Mouse (Mus musculus): ENCODE results near the gene Usp33. TPM values are rescaled to one million over a fixed set of nuclear protein-coding genes. Genes with fewer than 3 reads are reported as not detected.

Usp33 gene
- polyA plus RNA-seq, 1 experiment, result 101 TPM

DNA sequence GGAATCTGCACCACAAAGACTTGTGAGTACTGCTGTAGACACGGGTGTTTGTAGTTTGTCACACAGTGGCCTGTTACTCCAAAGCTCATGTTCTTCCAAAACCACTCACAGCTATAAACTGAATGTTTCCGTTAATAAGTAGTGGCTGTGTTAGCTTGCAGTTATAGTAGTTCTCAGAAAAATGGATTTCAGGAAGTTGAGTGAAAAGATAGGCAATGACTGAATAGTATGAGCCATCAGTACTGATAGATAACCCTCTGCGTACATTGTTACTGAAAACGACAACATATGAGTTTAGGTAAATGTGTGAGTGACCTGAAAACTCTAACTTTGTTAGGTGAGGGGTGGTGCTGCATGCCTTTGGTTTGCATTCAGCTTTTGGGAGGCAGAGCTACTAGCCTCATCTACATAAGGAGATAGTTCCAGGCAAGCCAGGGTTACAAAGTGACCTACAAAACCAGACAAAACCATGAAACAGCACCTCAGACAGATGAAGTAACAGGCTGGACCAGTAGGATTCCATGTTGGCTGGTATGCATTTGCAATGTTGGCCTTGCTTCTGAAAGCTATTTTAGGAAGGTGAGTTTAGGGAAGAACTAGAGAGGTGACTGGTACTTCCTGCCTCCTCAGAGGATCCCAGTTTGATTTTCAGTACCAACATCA is 59.8 kb downstream of the Usp33 start:
- Histone ChIP-seq H3K27ac (ENCODE audit: insufficient read depth, low read length) (no peak overlapping the region), H3K27me3 (ENCODE audit: control insufficient read depth, insufficient read depth, low read length) (no peaks in the 10 kb centered on the region), H3K4me1 (ENCODE audit: control insufficient read depth, insufficient read depth, low read length) (peaks cover 16% of the 10 kb centered on the region), H3K4me3 (replicated peaks; ENCODE audit: insufficient read depth, low read depth, low read length) (no peak overlapping the region)
- DNase-seq, result no peak
- TF ChIP-seq POLR2A (IDR thresholded peaks at IDR 0.05; ENCODE audit: borderline replicate concordance, insufficient read depth, low read length) (no peak), CTCF (IDR thresholded peaks at IDR 0.05; ENCODE audit: borderline replicate concordance, insufficient read depth, low read depth, low read length) (no peak)
- WGBS, result 73% methylated on average over 4 of the region's 4 CpGs

DNA sequence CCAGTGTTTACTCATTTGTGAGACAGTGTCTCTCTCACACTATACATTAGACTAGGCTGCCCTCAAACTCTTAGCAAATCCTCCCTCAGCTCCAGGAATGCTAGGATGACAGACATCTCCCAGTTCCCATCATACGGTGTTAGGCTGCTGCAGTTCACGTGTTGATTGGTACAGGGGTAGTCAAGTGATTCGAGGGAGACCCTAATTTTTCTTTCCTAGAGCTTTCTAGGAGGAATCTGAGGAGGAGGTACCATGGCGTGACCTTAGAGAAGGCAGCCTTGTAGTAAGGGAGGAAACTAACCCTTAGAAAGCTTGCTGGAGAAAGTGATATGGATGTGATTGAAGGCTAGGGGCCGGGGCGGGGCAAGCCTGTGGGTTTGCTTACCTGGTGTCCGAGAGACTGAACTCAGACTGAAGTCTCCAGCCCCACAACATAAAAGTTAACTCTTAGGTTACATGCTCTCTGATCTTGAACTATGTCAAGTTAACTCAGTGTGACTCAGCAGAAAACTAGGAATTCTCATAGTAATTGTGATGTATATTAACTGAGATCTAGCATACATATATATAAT is 64.8 kb downstream of the Usp33 start:
- peaks cover 6% of the 10 kb centered on the region; the same call in 1 of the 2 replicates for H3K4me1 ChIP-seq (ENCODE audit: control insufficient read depth, insufficient read depth, low read length)
- TF ChIP-seq POLR2A (IDR thresholded peaks at IDR 0.05; ENCODE audit: borderline replicate concordance, insufficient read depth, low read length) (no peak), CTCF (IDR thresholded peaks at IDR 0.05; ENCODE audit: borderline replicate concordance, insufficient read depth, low read depth, low read length) (no peak)
- H3K27me3 ChIP-seq (ENCODE audit: control insufficient read depth, insufficient read depth, low read length), result no peaks in the 10 kb centered on the region
- no peak for DNase-seq
- 91% methylated on average over 7 of the region's 7 CpGs for WGBS
- no peak overlapping the region for H3K4me3 ChIP-seq (replicated peaks; ENCODE audit: insufficient read depth, low read depth, low read length)
- H3K27ac ChIP-seq (ENCODE audit: insufficient read depth, low read length), result no peak overlapping the region

DNA sequence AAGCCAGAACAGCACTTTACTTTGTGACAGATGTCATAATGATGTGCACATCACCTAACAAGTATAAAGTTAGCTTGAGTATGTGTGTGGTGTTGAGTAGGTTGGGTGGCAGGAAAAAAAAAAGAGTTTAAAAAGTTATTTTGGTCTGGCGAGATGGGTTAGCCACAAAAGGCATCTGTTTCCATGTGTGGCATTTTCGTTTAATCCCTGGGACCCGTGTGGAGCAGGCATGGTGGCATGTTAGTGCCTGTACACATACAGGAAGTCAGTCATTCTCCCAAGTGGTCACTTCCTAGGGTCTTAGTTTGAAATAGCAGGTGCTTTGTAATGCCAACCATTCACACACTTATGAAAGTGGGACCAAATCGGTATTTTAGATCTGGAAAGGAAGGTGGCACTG is 66.1 kb downstream of the Usp33 start:
- Histone ChIP-seq H3K27ac (ENCODE audit: insufficient read depth, low read length) (no peak overlapping the region), H3K4me3 (replicated peaks; ENCODE audit: insufficient read depth, low read depth, low read length) (no peak overlapping the region), H3K27me3 (ENCODE audit: control insufficient read depth, insufficient read depth, low read length) (no peaks in the 10 kb centered on the region), H3K4me1 (ENCODE audit: control insufficient read depth, insufficient read depth, low read length) (0 out of 2 replicates have a peak, but pooled peaks cover 3% of the 10 kb centered on the region)
- WGBS, result 85% methylated on average over 4 of the region's 4 CpGs
- no peak for DNase-seq
- TF ChIP-seq CTCF (IDR thresholded peaks at IDR 0.05; ENCODE audit: borderline replicate concordance, insufficient read depth, low read depth, low read length) (no peak), POLR2A (IDR thresholded peaks at IDR 0.05; ENCODE audit: borderline replicate concordance, insufficient read depth, low read length) (no peak)

DNA sequence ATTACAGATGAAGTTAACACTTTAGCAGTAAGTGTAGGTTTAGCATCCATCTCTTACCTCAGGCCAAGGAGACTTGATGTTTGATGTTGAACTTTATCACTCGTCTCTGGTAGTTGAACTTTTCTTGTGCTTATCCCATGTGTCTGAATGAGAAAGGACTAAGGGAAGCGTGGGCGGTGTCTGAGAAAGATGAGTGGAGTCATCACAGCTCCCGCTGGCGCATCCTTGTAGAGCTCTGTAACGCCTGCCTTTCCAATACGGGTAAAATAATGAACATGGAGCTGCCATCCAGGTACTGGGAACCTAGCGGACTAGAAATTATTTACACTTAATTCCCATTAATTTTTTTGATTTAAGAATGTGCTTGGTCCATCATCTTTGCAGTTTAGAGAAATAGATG is 82.6 kb downstream of the Usp33 start:
- DNase-seq, result no peak
- Histone ChIP-seq H3K27me3 (ENCODE audit: control insufficient read depth, insufficient read depth, low read length) (0 out of 2 replicates have a peak, but pooled peaks cover 1% of the 10 kb centered on the region), H3K4me3 (replicated peaks; ENCODE audit: insufficient read depth, low read depth, low read length) (no peak overlapping the region), H3K4me1 (ENCODE audit: control insufficient read depth, insufficient read depth, low read length) (no peaks in the 10 kb centered on the region), H3K27ac (ENCODE audit: insufficient read depth, low read length) (no peak overlapping the region)
- no peak for TF ChIP-seq CTCF (IDR thresholded peaks at IDR 0.05; ENCODE audit: borderline replicate concordance, insufficient read depth, low read depth, low read length)
- no peak for TF ChIP-seq POLR2A (IDR thresholded peaks at IDR 0.05; ENCODE audit: borderline replicate concordance, insufficient read depth, low read length)
- WGBS, result 89% methylated on average over 8 of the region's 8 CpGs

DNA sequence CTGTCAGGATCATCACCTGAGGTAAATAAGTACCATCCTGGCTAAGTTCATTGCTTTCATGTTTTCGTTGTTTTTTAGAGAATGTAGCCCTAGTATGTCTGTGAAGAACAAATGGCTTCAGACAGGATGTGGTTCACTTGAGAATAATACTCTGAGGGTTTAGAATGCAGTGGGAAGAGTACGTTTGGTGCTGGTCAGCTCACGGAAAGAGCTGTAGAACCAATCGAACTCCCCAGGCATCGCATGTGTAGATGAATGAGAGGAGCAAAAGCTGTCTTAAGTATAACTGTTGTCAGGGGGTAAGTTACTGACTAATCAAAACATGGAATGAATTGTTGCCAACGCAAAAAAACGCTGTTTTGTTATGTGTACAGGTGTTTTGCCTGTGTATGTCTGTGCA is 86.4 kb downstream of the Usp33 start:
- Histone ChIP-seq H3K27ac (ENCODE audit: insufficient read depth, low read length) (no peak overlapping the region), H3K27me3 (ENCODE audit: control insufficient read depth, insufficient read depth, low read length) (0 out of 2 replicates have a peak, but pooled peaks cover 1% of the 10 kb centered on the region), H3K4me3 (replicated peaks; ENCODE audit: insufficient read depth, low read depth, low read length) (no peak overlapping the region), H3K4me1 (ENCODE audit: control insufficient read depth, insufficient read depth, low read length) (no peaks in the 10 kb centered on the region)
- 97% methylated on average over 7 of the region's 7 CpGs for WGBS
- no peak for DNase-seq
- TF ChIP-seq POLR2A (IDR thresholded peaks at IDR 0.05; ENCODE audit: borderline replicate concordance, insufficient read depth, low read length), result no peak

DNA sequence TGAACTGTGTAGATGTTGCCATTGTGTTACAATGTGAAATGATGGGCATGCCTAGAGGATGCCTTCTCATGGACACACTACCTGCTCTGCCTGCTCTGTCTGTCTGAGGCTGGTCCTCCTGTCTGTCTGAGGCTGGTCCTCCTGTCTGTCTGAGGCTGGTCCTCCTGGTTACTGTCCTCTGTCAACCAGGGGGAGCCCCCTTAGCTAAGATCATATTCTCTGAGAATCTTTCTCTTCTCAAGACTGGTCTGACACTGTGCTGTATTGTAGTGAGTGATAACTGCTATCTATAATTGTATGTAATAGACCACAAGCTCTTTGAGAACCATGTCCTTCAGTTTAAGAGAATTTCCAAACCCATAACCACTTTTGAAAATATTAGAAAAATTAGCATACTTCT is 89.3 kb downstream of the Usp33 start:
- 0 out of 2 replicates have a peak, but pooled peaks cover 1% of the 10 kb centered on the region for H3K27me3 ChIP-seq (ENCODE audit: control insufficient read depth, insufficient read depth, low read length)
- no peak for TF ChIP-seq CTCF (IDR thresholded peaks at IDR 0.05; ENCODE audit: borderline replicate concordance, insufficient read depth, low read depth, low read length)
- no peak for TF ChIP-seq POLR2A (IDR thresholded peaks at IDR 0.05; ENCODE audit: borderline replicate concordance, insufficient read depth, low read length)
- no peak overlapping the region for H3K4me3 ChIP-seq (replicated peaks; ENCODE audit: insufficient read depth, low read depth, low read length)
- H3K4me1 ChIP-seq (ENCODE audit: control insufficient read depth, insufficient read depth, low read length), result no peaks in the 10 kb centered on the region
- no peak for DNase-seq
- H3K27ac ChIP-seq (ENCODE audit: insufficient read depth, low read length), result no peak overlapping the region

DNA sequence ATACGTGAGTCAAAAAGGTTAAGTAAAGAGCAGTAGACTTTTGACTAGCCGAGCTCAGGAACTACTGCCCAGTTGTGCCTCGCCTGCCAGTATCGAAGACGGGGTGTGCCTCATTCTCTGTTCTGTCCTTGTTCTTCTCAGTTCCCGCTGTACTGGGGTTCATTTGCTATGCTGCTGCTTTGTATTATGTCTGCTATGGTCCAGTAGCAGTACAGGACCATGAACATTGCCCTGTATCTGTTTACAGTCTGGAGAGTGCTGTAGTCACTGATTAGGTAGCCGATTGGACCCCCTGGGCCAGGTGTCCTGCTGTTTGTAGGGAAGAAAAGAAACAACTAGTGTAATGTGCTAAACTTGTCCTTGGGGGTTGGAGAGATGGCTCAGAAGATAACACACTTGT is 91.8 kb downstream of the Usp33 start:
- DNase-seq, result no peak
- no peak overlapping the region for H3K27ac ChIP-seq (ENCODE audit: insufficient read depth, low read length)
- no peak for TF ChIP-seq CTCF (IDR thresholded peaks at IDR 0.05; ENCODE audit: borderline replicate concordance, insufficient read depth, low read depth, low read length)
- no peak for TF ChIP-seq POLR2A (IDR thresholded peaks at IDR 0.05; ENCODE audit: borderline replicate concordance, insufficient read depth, low read length)
- no peaks in the 10 kb centered on the region for H3K4me1 ChIP-seq (ENCODE audit: control insufficient read depth, insufficient read depth, low read length)
- H3K4me3 ChIP-seq (replicated peaks; ENCODE audit: insufficient read depth, low read depth, low read length), result no peak overlapping the region
- 95% methylated on average over 7 of the region's 7 CpGs for WGBS
- H3K27me3 ChIP-seq (ENCODE audit: control insufficient read depth, insufficient read depth, low read length), result no peaks in the 10 kb centered on the region

DNA sequence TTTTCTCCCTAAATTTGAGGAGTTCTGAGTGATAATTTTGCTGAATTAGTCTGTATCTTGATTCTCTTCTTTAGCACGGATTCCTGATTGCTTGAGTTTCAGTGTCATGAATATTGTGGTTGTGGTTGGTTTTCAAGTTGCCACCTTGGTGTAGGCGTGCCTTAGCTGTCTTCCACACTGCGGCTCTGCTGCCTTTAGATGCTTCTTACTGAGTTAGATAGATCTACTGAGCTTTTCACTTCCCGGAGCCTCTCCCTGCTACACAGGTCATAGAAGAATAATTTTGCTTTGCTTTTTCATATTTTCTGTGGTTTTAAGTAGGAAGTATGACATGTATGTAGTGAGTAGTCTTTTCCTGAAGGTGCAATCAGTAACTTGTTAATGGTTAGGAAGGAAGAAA is 96.5 kb downstream of the Usp33 start:
- H3K4me3 ChIP-seq (replicated peaks; ENCODE audit: insufficient read depth, low read depth, low read length), result no peak overlapping the region
- WGBS, result 98% methylated on average over 4 of the region's 4 CpGs

More for the DNA sequence above, 96.5 kb downstream of the Usp33 start:
- Histone ChIP-seq H3K27me3 (ENCODE audit: control insufficient read depth, insufficient read depth, low read length) (no peaks in the 10 kb centered on the region), H3K27ac (ENCODE audit: insufficient read depth, low read length) (no peak overlapping the region), H3K4me1 (ENCODE audit: control insufficient read depth, insufficient read depth, low read length) (no peaks in the 10 kb centered on the region)
- TF ChIP-seq CTCF (IDR thresholded peaks at IDR 0.05; ENCODE audit: borderline replicate concordance, insufficient read depth, low read depth, low read length) (no peak), POLR2A (IDR thresholded peaks at IDR 0.05; ENCODE audit: borderline replicate concordance, insufficient read depth, low read length) (no peak)
- no peak for DNase-seq

Other genes with a start within 250 kb of the Usp33 start
- 9.7 and 10.4 TPM in 2 replicates for gene Gipc2, start 180.2 kb upstream of the Usp33 start, polyA plus RNA-seq (2012; rRNA removed)
- 45.2 and 49.1 TPM in 2 replicates for gene Dnajb4, start 136.2 kb upstream of the Usp33 start, polyA plus RNA-seq (2012; rRNA removed)
- 94.5 and 110 TPM in 2 replicates for gene Fubp1, start 136.1 kb upstream of the Usp33 start, polyA plus RNA-seq (2012; rRNA removed)
- gene Nexn, start 80.1 kb upstream of the Usp33 start, polyA plus RNA-seq (2012; rRNA removed), result 5.3 and 6.5 TPM in 2 replicates
- 52.1 and 56.3 TPM in 2 replicates for gene Miga1, start 6.1 kb upstream of the Usp33 start, polyA plus RNA-seq (2012; rRNA removed)
- 24.4 and 25.2 TPM in 2 replicates for gene Zzz3, start 49.0 kb downstream of the Usp33 start, polyA plus RNA-seq (2012; rRNA removed)

Measured in cerebellum, adult 2 months (tissue).